Mouse (Mus musculus) ES-CJ7 (cell line): Measurements from ENCODE around the gene Clcnka.

Experiments used
- DNase-seq: peaks from one replicate; pipeline ENCODE4 v3.0.0; 2011; ENCODE audit warnings: low read depth, low spot score

The Clcnka gene

GRCm38 (mm10) chr4:141379674-141380073, 18.9 kb downstream of the Clcnka start:
- no peak for DNase-seq

GRCm38 (mm10) chr4:141372426-141372825, 26.1 kb downstream of the Clcnka start:
- no peak for DNase-seq

GRCm38 (mm10) chr4:141367997-141368791, 30.3 kb downstream of the Clcnka start, which contains the start of gene Fam131c:
TSS of gene Fam131c (plus strand) at chr4:141368220.
- no peak for DNase-seq

GRCm38 (mm10) chr4:141365876-141366275, 32.6 kb downstream of the Clcnka start:
- no peak for DNase-seq

DNA sequence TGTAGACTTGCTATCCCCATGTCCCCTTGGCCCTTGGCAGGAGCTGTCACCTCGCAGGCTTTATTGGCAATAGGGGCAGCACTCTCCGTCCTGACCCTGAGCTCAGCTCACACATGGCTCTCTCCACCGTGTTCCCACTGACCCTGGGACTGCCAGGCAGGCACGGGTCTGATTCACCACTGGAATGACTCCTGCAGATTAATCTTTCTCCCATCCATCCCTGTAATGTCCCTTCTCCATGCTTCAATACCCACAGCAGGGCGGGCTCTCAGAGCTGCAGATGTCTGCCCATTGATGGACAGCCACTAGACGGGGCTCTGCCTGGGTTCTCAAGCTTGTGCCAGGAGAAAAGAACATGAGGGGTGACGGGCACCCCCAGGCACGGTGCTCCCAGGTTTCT, 33.4 kb downstream of the Clcnka start:
- no peak for DNase-seq

GRCm38 (mm10) chr4:141362937-141363548, 35.5 kb downstream of the Clcnka start:
- peak; percentile 84 for DNase-seq

- peak; percentile 86 for DNase-seq
Measured at GRCm38 (mm10) chr4:141360846-141361245, 37.7 kb downstream of the Clcnka start.

DNA sequence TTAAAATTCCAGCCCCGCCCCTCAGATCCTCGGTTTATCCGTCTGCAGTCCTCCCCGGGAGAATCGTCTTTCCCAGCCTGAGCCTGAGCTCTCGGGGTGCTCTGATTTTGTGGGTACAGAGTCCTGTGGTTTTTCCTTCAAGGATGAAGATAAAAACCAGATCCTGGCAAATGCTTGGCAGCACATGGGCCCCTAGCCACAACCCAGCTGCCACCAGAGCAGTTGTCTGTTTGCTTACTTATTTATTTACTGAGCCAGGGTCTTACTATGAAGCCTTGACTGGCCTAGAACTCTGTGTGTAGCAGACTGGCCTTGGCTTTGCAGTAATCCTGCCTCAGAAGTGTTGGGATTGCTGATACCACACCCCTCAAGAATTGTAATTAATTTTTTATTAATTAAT, 39.3 kb downstream of the Clcnka start:
- no peak for DNase-seq

DNA sequence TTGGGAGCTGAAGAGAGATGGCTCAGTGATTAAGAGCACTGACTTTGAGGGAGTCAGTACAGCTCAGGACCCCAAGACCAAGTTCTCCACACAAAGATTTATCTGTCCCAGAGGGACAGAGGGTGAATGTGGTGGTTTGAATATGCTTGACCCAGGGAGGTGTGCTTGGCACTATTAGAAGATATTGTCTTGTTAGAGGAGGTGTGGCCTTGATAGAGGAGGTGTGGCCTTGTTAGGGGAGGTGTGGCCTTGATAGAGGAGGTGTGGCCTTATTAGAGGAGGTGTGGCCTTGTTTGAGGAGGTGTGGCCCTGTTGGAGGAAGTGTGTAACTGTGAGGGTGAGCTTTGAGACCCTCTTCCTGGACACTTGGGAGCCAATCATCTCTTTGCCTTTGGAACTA, 40.7 kb downstream of the Clcnka start:
- DNase-seq, result peak; percentile 72

- DNase-seq, result peak; percentile 62
Measured at GRCm38 (mm10) chr4:141353868-141354267, 44.7 kb downstream of the Clcnka start.

GRCm38 (mm10) chr4:141352986-141353385, 45.5 kb downstream of the Clcnka start:
- no peak for DNase-seq

DNA sequence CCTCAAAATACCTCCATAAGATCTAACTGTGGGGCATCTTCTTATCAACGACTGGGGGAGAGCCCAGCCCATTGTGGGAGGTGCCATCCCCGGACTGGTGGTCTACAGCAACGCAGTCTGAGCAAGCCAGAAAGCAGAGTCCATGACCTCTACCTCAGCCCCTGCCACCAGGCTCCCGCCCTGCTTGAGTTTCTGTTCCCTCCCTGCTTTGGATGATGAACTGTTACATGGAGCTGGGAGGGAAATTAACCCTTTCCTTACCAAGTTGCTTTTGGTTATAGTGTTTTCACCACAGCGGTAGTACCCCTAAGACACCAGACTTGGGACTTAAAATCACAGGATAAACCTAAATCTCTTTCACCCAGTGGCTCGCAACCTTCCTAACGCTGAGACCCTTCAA, 46.6 kb downstream of the Clcnka start:
- DNase-seq, result no peak

- no peak for DNase-seq
Measured at GRCm38 (mm10) chr4:141350015-141350414, 48.5 kb downstream of the Clcnka start.

GRCm38 (mm10) chr4:141348616-141349015, 49.9 kb downstream of the Clcnka start:
- DNase-seq, result no peak

DNA sequence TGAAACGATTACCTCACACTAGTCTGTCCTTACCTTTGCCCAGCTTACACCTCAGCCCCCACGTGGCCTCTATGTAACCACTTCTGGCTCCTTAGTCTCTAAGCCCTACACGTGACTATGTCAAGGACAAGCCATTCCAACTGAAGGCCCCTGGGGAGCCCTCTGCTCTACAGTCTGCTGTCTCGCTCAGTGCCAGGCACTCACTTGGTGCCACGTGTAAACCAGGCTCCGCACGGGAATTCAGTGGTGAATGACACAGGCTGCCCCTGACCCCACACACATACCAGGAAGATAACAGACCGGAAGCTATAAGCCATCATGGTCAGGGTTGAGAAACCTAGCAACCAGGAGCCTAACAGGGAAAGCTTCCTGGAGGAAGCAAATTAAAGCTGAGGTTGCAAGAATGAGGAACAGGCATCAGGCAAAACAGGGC, 51.1 kb downstream of the Clcnka start:
- no peak for DNase-seq

GRCm38 (mm10) chr4:141345219-141345618, 53.3 kb downstream of the Clcnka start:
- no peak for DNase-seq

GRCm38 (mm10) chr4:141343515-141343914, 55.0 kb downstream of the Clcnka start:
- DNase-seq, result no peak

GRCm38 (mm10) chr4:141341477-141341876, 57.0 kb downstream of the Clcnka start:
- DNase-seq, result peak; percentile 60

GRCm38 (mm10) chr4:141338853-141339252, 59.7 kb downstream of the Clcnka start:
- DNase-seq, result peak; percentile 90

DNA sequence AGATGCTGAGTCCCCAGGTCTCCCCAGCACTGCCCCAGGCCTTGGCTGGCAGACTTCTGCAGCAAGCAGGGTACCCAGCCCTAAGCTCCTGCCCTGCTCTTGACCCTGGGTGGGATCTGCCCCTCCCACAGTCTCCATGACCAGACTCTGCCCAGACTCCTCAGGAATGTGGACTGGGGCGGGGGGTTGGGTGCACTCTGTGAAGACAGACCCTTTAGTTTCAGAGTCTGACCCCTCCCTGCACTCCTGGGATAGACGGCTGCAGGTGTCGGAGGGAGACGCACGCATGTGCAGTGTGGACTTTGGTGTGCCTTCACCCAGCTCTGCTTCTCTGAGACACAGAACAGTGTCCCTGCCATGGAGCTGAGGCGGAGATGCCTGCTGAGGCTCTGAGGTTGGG, 60.5 kb downstream of the Clcnka start:
- peak; percentile 94 for DNase-seq

- no peak for DNase-seq
Measured at GRCm38 (mm10) chr4:141336196-141336595, 62.3 kb downstream of the Clcnka start.

DNA sequence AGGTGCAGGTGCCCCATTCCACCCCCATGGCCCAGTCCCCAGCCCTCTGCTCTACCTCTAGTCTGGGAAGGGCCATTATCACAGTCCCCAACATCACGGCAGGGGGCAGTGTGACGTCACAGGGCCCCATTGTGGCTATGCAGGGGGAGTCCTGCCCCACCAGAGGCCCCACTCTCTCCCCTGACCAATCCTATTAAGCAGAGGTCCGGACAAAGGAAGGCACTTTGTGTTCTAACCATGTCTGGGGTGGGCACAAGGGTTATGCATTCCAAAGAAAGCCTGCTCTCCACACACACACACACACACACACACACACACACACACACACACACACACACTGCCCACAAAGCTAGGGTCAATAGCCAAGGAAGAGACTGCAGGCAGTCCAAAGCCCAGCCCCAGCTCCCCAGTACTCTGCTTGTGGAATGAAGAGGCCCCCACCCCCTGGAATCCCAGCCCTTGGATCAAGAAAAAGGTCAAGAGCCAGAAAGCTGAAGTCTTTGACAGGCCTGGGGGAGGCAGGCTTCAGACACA, 63.2 kb downstream of the Clcnka start:
- DNase-seq, result no peak

- DNase-seq, result no peak
Measured at GRCm38 (mm10) chr4:141334695-141335094, 63.8 kb downstream of the Clcnka start.
